Mouse (Mus musculus): Measurements from ENCODE around the gene Lrrc49.

Lrrc49 gene

DNA sequence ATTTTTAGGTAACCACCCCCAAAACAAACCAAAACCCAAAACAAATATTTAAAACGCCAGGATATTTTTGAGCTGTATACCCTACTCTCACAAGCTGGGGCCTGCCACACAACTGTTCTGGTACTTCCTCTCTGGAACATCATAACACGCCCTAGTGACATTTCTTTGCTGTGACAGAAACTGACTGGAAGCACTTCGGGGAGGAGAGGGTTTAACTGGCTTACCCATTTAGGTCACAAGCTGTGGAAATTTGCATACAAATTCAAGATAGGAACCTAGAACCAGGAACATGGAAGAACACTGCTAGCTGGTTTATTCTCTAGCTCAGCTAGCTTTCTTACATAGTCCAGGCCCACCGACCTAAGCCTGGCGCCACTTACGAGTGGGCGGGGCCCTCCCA is 92.6 kb downstream of the Lrrc49 start:
- no peak for DNase-seq (ENCODE audit: low spot score in 2 of 2)

- no peak for DNase-seq (ENCODE audit: low spot score in 2 of 2)
These were observed 95.0 kb downstream of the Lrrc49 start for GRCm38 (mm10) chr9:60592974-60593373.

GRCm38 (mm10) chr9:60592363-60592762 is 95.6 kb downstream of the Lrrc49 start:
- no peak for DNase-seq (ENCODE audit: low spot score in 2 of 2)

DNA sequence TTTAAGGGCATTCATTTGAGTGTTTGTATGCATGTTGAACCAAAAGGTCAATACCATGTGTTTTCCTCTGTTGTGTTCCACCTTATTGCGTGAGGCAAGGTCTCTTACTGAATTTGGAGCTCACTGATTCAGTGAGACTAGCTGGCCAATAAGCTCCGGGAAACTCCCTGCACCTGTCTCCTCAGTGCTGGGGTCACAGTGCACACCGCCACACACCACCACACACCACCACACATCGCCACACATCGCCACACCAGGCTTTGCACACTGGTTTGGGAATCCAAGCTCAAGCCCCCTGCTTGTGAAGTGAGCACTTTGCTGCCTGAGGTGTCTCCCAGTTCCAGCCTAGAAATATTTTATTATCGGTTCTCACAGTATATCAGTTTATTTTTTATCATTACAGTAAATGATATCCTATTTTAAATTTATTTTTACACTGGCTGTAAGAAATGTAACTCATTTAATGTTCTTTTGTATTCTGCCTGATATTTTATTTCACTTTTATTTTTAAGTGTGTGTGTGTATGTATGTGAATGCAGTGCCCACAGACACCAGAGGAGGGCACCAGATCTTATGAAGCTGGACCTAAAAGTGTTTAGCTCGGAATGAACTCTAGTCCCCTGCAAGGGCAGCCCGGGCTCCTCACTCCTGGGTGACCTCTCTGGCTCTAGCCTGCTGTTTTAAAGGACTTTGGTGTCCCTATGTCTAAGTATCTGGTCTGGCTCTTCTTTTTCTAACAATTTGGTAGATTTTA is 96.9 kb downstream of the Lrrc49 start:
- DNase-seq (ENCODE audit: low spot score in 2 of 2): no peak

DNA sequence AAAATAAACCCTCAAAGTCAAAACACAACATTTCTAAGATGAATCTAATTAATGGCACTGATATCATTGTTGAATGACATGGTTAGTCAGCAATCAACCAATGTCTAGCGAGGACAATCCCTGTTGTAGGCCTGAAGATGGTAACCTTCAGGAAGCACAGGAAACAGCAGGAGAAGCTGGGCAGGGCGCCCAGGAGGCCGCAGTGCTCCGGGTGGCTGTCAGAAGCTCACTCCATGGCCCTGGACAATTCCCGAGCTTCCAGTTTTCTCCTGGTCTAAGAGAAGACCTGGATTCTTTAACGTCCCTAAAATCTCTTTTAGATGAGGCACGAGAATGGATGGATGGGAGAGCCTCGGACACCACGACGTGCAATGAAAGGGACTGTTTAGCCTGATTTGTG is 99.0 kb downstream of the Lrrc49 start:
- no peak for DNase-seq (ENCODE audit: low spot score in 2 of 2)

DNA sequence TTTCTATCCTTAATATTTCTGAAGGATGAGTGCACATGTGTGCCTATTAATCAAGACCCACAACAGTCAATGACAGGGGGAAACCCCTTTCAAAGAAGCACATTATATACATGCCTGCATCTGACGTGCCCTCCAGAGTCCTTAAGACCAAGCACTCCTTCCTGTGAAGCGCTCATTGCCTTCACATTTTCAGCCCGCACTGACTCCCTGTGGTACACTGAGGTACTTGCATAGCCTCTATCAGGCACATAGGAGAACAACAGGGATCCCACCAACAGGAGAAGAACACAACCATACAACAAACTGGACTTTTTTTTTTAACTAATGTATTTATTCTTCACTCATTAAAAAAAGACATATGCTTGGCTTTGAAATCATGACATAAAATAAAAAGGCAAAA is 101.0 kb downstream of the Lrrc49 start:
- no peak for DNase-seq (ENCODE audit: low spot score in 2 of 2)

DNA sequence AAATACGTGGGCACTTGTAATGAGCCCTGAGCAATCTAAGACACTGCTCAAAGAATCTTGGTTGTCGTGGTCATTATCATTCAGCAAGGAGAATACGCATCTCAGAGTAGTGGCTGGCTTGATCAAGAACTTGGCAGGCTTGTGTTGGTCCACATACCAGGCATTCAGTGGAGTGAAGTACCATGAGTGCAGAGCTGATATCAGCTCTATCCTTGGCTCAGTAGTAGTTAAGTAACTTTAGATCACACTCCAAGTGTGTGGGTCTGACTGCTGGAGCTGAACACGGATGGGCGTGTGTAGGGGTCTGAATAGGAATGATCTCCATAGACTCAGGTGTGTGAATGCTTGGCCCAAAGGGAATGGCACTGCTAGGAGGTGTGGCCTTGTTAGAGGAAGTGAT is 102.8 kb downstream of the Lrrc49 start:
- DNase-seq (ENCODE audit: low spot score in 2 of 2): no peak

- no peak for DNase-seq (ENCODE audit: low spot score in 2 of 2)
These were observed 105.4 kb downstream of the Lrrc49 start for GRCm38 (mm10) chr9:60582553-60582952.

DNA sequence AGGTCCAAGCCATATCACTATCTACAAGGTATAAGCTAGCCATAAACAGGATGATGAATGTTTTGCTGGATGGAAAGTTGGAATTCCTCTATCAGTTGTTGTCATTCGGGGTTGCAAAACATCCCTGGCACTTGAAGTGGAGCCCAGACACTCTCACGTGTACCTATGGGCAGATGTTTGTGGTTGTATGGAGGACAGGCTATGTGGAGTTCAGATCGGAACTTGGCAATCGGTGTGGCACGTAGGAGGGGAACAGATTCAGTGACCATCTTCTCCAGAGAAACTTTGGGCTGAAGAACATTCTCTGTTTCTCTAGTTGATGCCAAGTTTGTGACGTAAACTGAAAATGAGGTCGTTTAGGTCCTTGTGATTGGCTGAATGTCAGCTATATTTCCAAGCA is 114.9 kb downstream of the Lrrc49 start:
- no peak for DNase-seq (ENCODE audit: low spot score in 2 of 2)

DNA sequence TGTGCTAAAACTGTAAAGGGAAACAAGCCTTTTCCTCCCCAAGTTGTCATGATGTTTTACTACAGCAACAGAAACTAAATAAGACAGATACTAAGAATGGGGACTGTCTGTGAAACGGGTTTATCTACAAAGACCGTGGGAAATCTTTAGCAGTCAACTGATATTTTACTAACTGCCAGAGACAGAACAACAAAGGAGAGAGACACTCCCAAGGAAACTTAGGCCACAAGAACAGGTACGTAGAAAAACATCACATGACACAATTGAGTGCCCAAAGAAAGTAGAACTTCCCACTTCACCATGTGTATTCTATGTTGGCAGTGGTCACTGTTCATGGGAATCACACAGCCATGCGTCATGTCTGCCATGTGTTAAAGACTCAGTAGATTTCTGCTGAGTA is 116.2 kb downstream of the Lrrc49 start:
- no peak for DNase-seq (ENCODE audit: low spot score in 2 of 2)

GRCm38 (mm10) chr9:60571041-60571440 is 116.9 kb downstream of the Lrrc49 start:
- DNase-seq (ENCODE audit: low spot score in 2 of 2): no peak

- DNase-seq (ENCODE audit: low spot score in 2 of 2): no peak
These were observed 118.6 kb downstream of the Lrrc49 start for GRCm38 (mm10) chr9:60569366-60569765.

DNA sequence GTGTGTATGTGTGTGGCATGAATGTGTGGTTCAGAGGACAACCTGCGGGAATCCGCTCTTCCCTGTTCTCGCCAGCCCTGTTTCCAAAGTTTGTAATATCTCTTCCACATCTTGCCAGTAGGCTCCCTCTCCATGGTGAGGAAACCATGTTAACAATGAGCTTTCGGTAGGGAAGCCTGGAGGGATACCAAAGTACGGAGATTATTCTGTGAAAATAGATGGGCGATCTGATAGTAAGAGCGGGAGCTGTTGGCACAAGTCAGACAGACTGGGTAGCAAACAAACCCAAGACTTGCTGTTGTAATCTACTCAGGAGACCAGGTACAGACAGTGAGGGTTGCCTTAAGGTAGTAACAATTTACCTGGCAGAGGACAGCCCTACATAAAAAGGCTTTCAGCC is 124.1 kb downstream of the Lrrc49 start:
- no peak for DNase-seq (ENCODE audit: low spot score in 2 of 2)

DNA sequence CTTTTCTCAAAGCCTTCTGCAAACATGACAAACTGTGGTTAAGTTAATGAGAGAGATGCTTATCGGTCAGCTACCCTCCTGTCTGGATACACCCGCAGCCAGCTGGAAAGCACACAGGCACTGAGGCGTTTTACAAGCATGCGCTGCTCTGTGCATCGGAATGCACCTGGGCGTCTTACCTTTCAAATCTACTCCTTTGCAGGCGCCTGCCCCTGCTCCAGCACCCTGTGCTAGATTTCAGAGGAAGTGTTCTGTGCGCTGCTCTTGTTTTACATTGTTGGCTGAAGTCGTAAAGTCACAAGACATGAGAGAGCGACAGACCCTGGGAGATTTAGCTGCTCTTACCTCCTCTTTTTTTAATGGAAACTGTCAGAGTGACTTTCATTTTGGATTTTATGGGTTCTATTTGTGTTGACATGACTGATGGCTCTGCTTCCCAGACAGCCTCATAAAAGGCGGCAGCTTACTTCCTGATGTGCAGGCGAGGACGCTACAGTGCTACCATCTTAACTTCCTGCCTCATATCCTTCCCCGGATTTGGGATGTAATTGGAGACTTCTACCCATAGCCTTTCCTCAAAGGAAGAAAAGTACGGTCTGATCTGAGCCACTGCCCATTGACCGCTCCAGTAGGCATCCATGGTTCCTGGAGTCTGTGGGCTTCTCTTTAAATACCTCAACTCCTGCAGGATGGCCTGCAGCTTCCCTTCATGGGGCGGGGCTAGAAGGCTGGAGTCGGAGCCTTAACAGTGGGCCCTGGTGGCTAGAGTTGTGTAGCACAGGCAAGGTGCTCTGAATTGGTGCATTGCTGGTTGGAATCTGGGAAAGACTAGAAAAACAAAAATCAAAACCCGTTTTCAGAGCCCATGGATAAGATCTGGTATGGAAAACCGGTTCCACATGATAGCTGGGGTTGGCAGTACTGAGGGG is 125.3 kb downstream of the Lrrc49 start:
- DNase-seq (ENCODE audit: low spot score in 2 of 2): no peak

GRCm38 (mm10) chr9:60561641-60562289 is 126.2 kb downstream of the Lrrc49 start:
- peak; percentile 12 to 27 for DNase-seq (ENCODE audit: low spot score in 2 of 2)

DNA sequence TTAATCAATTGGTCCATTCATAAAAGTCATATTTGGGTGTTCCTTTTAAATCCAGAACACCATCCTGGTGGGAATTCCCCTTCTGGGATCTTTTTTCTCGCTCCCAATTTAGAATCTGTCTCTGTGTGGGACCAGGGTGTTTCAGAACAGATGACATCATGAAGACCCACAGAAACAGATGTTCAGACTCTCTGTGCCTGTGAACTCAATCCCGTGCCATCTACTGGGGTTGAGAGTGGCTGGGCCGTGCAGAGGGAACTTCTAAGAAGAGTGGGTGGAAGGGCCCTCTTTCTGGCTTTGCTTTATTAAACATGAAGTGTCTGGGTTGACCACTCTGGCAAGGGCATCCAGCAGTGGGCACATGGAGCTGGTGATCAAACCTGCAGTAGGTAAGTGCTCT is 129.5 kb downstream of the Lrrc49 start:
- DNase-seq (ENCODE audit: low spot score in 2 of 2): no peak

DNA sequence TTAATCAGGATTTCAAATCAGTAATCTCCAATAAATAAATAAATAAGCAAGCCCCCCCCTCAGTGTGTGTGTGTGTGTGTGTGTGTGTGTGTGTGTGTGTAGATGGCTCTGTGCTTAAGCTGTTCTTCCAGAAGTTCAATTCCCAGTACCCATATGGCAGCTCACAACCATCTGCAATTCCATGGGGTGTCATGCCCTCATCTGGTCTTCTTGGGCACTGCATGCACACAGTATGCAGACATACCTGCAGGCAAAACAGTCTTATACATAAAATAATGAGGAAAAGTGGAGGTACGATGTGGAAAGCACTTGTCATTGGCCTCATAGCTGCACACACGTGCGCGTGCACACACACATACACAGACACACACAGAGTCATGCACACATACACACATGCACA is 136.7 kb downstream of the Lrrc49 start:
- no peak for DNase-seq (ENCODE audit: low spot score in 2 of 2)

- DNase-seq (ENCODE audit: low spot score in 2 of 2): peak in 1 of 2 experiments; percentile 27
These were observed 139.8 kb downstream of the Lrrc49 start for GRCm38 (mm10) chr9:60548182-60548581.

GRCm38 (mm10) chr9:60546169-60546568 is 141.8 kb downstream of the Lrrc49 start:
- no peak for DNase-seq (ENCODE audit: low spot score in 2 of 2)

DNA sequence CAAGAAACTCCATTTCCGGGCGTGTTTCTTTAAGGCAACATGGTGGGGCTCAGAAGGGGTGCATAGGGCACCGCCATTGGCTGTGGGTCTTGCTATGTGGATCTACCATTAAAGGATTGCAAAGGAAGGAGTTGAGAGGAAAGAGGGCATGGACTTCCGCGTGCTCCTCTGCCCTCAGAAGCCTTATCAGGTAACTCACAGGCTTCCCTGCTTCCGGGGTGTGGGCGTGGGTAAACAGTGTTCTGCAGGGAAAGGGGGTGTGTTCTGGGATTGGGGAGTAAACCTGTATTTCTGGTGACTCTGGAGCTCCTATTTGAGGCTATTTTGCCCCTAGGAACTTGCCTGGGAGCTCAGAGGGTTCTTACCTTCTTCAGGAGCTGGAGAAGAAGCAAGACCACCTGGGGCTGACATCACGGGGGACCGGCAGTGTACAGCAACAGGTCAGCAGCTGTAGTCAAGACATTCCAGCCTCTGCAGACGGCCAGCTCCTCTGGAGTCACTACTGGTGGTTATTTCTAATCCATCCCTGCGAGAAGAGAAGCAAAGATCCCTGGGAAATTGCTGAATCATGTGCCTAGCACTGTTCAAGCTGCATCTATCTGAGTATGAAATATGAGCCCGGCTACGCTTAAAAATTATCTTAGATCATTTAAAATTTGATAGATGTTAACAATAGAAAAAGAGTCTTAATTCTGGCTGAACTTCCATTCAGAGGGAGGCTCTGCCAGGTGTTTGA is 142.4 kb downstream of the Lrrc49 start:
- DNase-seq (ENCODE audit: low spot score in 2 of 2): no peak

GRCm38 (mm10) chr9:60543422-60544015 is 144.4 kb downstream of the Lrrc49 start:
- DNase-seq (ENCODE audit: low spot score in 2 of 2): no peak
